Mouse (Mus musculus) adipocyte (in vitro differentiated cells): ENCODE data around the gene Vmn1r78.
"Not testable (repeated sequence)": the region's sequence is repeated elsewhere in the genome, so short reads cannot be mapped to it uniquely, and the experiment has no call there.

ENCODE experiments used
- DNase-seq: peaks from one replicate; pipeline ENCODE4 v3.0.0-alpha.2; 2016; ENCODE audit warnings: low spot score

Gene Vmn1r78

GRCm38 (mm10) chr7:12149957-12150356 lies at the start of gene Vmn1r78:
TSS of gene Vmn1r78 (plus strand) at chr7:12150257.
- no peak for DNase-seq

- not testable (repeated sequence) for DNase-seq
These were observed 6.4 kb downstream of the Vmn1r78 start for GRCm38 (mm10) chr7:12156463-12156862.

GRCm38 (mm10) chr7:12170979-12171378 lies 20.9 kb downstream of the Vmn1r78 start, which contains the start of gene Vmn1r79:
TSS of gene Vmn1r79 (plus strand) at chr7:12171279.
- DNase-seq: not testable (repeated sequence)

DNA sequence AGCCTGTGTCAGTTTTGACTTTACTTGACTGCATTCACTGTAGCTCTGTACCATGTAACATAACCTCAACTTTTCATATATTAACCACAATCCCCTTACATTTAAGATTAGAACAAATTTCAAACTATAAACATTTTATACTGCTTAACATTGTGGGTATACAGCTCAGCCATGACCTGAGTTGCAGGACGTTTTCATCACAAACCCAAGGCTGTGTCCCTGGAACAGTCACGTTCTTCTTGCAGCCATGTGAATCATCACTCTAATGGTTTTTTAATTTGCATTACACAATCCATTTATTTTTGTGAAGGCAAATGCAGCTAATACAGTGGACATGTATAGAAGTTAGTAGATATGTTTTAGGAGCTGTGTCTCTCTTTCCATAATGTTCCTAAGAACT lies 22.9 kb downstream of the Vmn1r78 start:
- DNase-seq: not testable (repeated sequence)

GRCm38 (mm10) chr7:12188986-12189385 lies 38.9 kb downstream of the Vmn1r78 start, which contains the start of gene Vmn1r80:
TSS of gene Vmn1r80 (plus strand) at chr7:12189286.
- DNase-seq: no peak

GRCm38 (mm10) chr7:12204141-12204540 lies 54.1 kb downstream of the Vmn1r78 start:
- DNase-seq: no peak
